Mouse (Mus musculus) induced T-regulatory cell, adult 2 months (primary cell): Measurements from ENCODE around the gene Abca1.

Experiments
- DNase-seq: peaks from one replicate; pipeline ENCODE4 v3.0.0-alpha.2; 2012; ENCODE audit warnings: low read depth

The Abca1 gene

GRCm38 (mm10) chr4:53009183-53009582, 150.5 kb downstream of the Abca1 start:
- DNase-seq: no peak

DNA sequence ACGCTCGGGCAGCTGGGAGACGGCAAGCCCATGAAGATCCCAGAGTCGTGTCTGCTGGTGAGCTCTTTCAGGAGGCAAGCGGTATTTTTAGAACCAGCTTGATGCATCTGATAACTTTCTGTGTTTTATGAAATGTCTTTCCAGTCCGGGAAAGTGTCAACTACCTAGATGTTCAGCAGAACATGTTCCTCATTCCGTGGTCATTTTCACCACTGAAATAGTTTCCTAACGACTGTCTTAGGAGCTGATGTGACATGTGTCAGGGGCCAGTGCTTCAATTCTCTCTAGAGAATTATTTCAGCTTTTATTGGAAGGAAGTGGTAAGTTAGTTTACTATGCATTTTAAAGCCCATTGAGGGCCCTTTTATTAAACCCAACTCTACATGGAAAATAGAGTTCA, 159.5 kb downstream of the Abca1 start:
- DNase-seq: no peak

- DNase-seq: no peak
These were observed 160.2 kb downstream of the Abca1 start for GRCm38 (mm10) chr4:52999449-52999848.

GRCm38 (mm10) chr4:52989248-52989647, 170.4 kb downstream of the Abca1 start, which contains the start of gene Nipsnap3a:
Nipsnap3a (plus strand) TSS chr4:52989272.
- no peak for DNase-seq

- DNase-seq: no peak
These were observed 173.4 kb downstream of the Abca1 start for GRCm38 (mm10) chr4:52986266-52986665.

- DNase-seq: no peak
These were observed 174.5 kb downstream of the Abca1 start for GRCm38 (mm10) chr4:52985216-52985615.
